Mouse (Mus musculus): ENCODE measurements at regions not wholly inside any gene's neighbourhood (a gene's known extent, or its start where the extent isn't known, plus 50 kb on each side); places are given as distances from the start of the nearest gene placed in this dataset.
A peak's percentile ranks its signal among the peaks of the same experiment; 100 is the strongest.

GRCm38 (mm10) chr14:25213056-25213455 is 245.9 kb upstream of the Zmiz1 start:
- no peaks in the 10 kb centered on the region for H3K27me3 ChIP-seq (replicated peaks; ENCODE audit: control insufficient read depth, insufficient read depth, low read length)
- H3K9ac ChIP-seq (replicated peaks; ENCODE audit: low read depth, low read length): no peak overlapping the region
- no peak overlapping the region for H3K27ac ChIP-seq (ENCODE audit: low read length)
- no peaks in the 10 kb centered on the region for H3K9me3 ChIP-seq (ENCODE audit: control insufficient read depth, low read length)
- no peak overlapping the region for H3K4me2 ChIP-seq (ENCODE audit: low read length)
- H3K4me1 ChIP-seq (replicated peaks; ENCODE audit: control insufficient read depth, insufficient read depth, low read length): no peaks in the 10 kb centered on the region; the same call in 1 of the 2 replicates
- H3K4me3 ChIP-seq (replicated peaks; ENCODE audit: low read length): no peak overlapping the region
- no peaks in the 10 kb centered on the region for H3K36me3 ChIP-seq (ENCODE audit: control insufficient read depth, insufficient read depth)
- WGBS: 70% methylated on average over 6 of the region's 6 CpGs
- no peak for ATAC-seq

DNA sequence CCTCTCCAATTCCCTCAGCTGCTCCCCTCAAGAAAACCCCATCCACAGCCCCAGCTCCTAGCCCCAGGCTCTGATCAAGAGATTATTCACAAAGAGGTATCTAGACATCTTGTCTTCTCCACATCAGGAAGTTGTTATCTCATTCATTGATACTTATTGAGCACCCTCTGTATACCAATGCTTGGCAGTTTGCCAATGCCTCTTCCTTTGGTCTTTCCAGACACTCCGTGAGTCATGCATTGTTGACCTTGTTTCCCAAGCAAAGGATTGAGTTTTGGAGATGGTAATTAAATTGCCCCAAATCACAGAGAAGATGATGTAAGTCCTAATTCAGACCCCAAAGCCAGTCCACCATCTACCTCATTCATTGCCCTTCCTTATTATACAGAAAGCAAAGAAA is 235.9 kb upstream of the Zmiz1 start:
- WGBS: 33% methylated on average over 1 of the region's 1 CpGs
- no peaks in the 10 kb centered on the region for H3K36me3 ChIP-seq (ENCODE audit: control insufficient read depth, insufficient read depth)
- H3K4me2 ChIP-seq (ENCODE audit: low read length): no peak overlapping the region
- ATAC-seq: no peak
- H3K9me3 ChIP-seq (ENCODE audit: control insufficient read depth, low read length): no peaks in the 10 kb centered on the region
- no peaks in the 10 kb centered on the region for H3K27me3 ChIP-seq (replicated peaks; ENCODE audit: control insufficient read depth, insufficient read depth, low read length)
- H3K4me1 ChIP-seq (replicated peaks; ENCODE audit: control insufficient read depth, insufficient read depth, low read length): peaks cover 31% of the 10 kb centered on the region
- H3K4me3 ChIP-seq (replicated peaks; ENCODE audit: low read length): no peak overlapping the region
- no peak overlapping the region for H3K27ac ChIP-seq (ENCODE audit: low read length)
- no peak overlapping the region for H3K9ac ChIP-seq (replicated peaks; ENCODE audit: low read depth, low read length)

GRCm38 (mm10) chr14:25225214-25225613 is 233.8 kb upstream of the Zmiz1 start:
- no peak overlapping the region for H3K9ac ChIP-seq (replicated peaks; ENCODE audit: low read depth, low read length)
- H3K27ac ChIP-seq (ENCODE audit: low read length): peak overlapping the region; percentile 90
- H3K27me3 ChIP-seq (replicated peaks; ENCODE audit: control insufficient read depth, insufficient read depth, low read length): no peaks in the 10 kb centered on the region
- peaks cover 42% of the 10 kb centered on the region for H3K4me1 ChIP-seq (replicated peaks; ENCODE audit: control insufficient read depth, insufficient read depth, low read length)
- H3K4me2 ChIP-seq (ENCODE audit: low read length): no peak overlapping the region
- no peak overlapping the region for H3K4me3 ChIP-seq (replicated peaks; ENCODE audit: low read length)
- ATAC-seq: no peak
- no peaks in the 10 kb centered on the region for H3K36me3 ChIP-seq (ENCODE audit: control insufficient read depth, insufficient read depth)
- WGBS: 60% methylated on average over 3 of the region's 3 CpGs
- no peaks in the 10 kb centered on the region for H3K9me3 ChIP-seq (ENCODE audit: control insufficient read depth, low read length)

DNA sequence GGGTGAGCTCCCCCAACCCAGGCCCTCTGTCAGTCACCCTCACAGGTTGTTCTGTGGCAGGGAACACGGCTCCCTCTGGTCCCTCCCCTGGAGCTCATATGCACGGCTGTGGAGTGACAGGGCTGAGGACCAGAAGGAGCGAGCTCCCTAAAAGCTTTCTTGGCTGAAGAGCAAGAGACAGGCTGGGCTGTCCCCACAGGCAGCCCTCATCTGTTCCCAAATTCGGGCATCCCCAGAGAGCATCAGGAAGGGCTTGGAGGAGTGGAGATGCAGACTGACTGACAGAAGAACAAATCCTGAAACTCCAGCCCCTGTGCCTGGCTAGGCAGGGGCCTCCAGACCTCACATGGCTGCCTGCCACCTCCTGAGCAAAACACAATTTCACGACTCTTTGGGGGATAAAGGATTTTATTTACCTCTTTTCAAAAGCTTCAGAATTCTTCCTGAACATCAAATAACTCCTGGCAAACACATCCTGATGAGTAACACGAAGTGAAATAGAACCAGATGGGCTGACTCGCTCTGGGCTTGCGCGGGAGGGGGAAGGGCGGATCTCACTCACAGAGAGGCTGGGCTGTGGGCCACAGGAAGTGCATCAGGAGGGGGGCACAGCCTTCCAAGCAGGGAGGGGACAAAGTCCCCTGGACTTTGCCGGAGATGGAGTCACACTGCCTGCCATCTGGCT is 232.7 kb upstream of the Zmiz1 start:
- peak; percentile 89 for ATAC-seq
- peaks cover 42% of the 10 kb centered on the region for H3K4me1 ChIP-seq (replicated peaks; ENCODE audit: control insufficient read depth, insufficient read depth, low read length)

DNA sequence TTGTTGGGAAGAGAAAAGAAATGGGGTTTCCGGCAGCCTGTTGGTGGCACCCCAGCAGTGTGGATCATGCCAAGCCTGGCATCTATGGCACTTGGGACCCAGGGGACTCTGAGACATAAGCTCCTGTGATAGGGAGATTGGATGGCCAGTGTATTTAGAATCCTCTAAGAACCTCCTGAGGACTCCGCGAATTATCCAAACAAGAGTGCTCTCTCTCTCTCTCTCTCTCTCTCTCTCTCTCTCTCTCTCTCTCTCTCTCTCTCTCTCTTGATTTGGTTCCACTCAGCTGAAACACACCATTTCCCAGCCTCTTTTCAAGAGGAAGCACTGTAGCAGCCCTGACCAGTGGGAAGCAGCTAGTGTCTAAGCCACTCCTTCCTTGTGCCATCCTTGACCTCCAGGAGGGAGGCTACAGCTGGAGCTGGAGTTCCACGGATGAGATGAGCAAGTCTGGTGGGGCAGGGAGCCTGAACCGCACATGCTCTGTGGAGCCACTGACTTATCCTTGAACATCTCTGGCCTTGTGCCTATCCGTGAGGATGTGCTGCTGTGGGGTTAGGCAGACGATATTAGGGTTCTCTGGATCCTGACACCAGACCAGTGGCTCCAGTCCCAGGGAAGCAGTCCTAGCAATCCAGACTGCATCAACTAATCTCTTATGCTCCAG is 232.0 kb upstream of the Zmiz1 start:
- Histone ChIP-seq H3K27me3 (replicated peaks; ENCODE audit: control insufficient read depth, insufficient read depth, low read length) (no peaks in the 10 kb centered on the region), H3K36me3 (ENCODE audit: control insufficient read depth, insufficient read depth) (no peaks in the 10 kb centered on the region), H3K4me1 (replicated peaks; ENCODE audit: control insufficient read depth, insufficient read depth, low read length) (peaks cover 42% of the 10 kb centered on the region), H3K9ac (replicated peaks; ENCODE audit: low read depth, low read length) (peak overlapping the region; percentile 9; the same call in 1 of the 2 replicates), H3K4me3 (replicated peaks; ENCODE audit: low read length) (no peak overlapping the region), H3K9me3 (ENCODE audit: control insufficient read depth, low read length) (no peaks in the 10 kb centered on the region), H3K27ac (ENCODE audit: low read length) (peak overlapping the region; percentile 90), H3K4me2 (ENCODE audit: low read length) (peak overlapping the region; percentile 10)
- WGBS: 50% methylated on average over 7 of the region's 7 CpGs
- ATAC-seq: 0 out of 2 replicates have a peak, but pooled peaks have one; percentile 8

More for the DNA sequence above, 232.7 kb upstream of the Zmiz1 start:
- Histone ChIP-seq H3K36me3 (ENCODE audit: control insufficient read depth, insufficient read depth) (no peaks in the 10 kb centered on the region), H3K27me3 (replicated peaks; ENCODE audit: control insufficient read depth, insufficient read depth, low read length) (no peaks in the 10 kb centered on the region), H3K4me2 (ENCODE audit: low read length) (peak overlapping the region; percentile 32), H3K27ac (ENCODE audit: low read length) (peak overlapping the region; percentile 90), H3K4me3 (replicated peaks; ENCODE audit: low read length) (no peak overlapping the region), H3K9ac (replicated peaks; ENCODE audit: low read depth, low read length) (peak overlapping the region; percentile 23; the same call in 1 of the 2 replicates), H3K9me3 (ENCODE audit: control insufficient read depth, low read length) (no peaks in the 10 kb centered on the region)
- 2% methylated on average over 11 of the region's 11 CpGs for WGBS

GRCm38 (mm10) chr14:25228321-25229047 is 230.5 kb upstream of the Zmiz1 start:
- Histone ChIP-seq H3K36me3 (ENCODE audit: control insufficient read depth, insufficient read depth) (no peaks in the 10 kb centered on the region), H3K27me3 (replicated peaks; ENCODE audit: control insufficient read depth, insufficient read depth, low read length) (no peaks in the 10 kb centered on the region), H3K4me2 (ENCODE audit: low read length) (no peak overlapping the region), H3K9me3 (ENCODE audit: control insufficient read depth, low read length) (no peaks in the 10 kb centered on the region), H3K9ac (replicated peaks; ENCODE audit: low read depth, low read length) (no peak overlapping the region), H3K4me3 (replicated peaks; ENCODE audit: low read length) (no peak overlapping the region), H3K27ac (ENCODE audit: low read length) (no peak overlapping the region; the same call in 1 of the 2 replicates), H3K4me1 (replicated peaks; ENCODE audit: control insufficient read depth, insufficient read depth, low read length) (peaks cover 42% of the 10 kb centered on the region)
- 84% methylated on average over 13 of the region's 13 CpGs for whole genome bisulfite sequencing
- no peak for ATAC-seq

DNA sequence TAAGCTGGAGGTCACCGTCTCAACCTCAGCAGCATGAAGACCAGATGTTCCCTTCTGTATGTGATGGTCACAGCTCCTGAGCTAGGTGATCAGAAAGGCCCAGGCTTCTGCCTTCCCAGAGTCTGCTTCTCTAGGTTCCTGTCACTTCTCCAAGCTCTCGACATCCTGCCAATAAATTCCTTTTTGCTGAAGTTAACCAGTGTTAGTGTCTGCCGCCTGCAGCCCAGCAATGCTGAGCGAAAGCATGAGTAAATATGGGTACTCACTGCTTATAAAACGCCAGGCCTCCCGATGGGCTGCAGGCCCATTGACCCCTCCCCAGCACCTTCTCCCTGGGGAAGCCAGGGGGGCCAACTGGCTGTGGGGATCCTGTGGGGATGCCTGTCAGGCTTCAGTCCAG is 229.4 kb upstream of the Zmiz1 start:
- H3K36me3 ChIP-seq (ENCODE audit: control insufficient read depth, insufficient read depth): no peaks in the 10 kb centered on the region
- no peaks in the 10 kb centered on the region for H3K9me3 ChIP-seq (ENCODE audit: control insufficient read depth, low read length)
- H3K4me2 ChIP-seq (ENCODE audit: low read length): no peak overlapping the region
- 35% methylated on average over 6 of the region's 6 CpGs for WGBS
- H3K4me1 ChIP-seq (replicated peaks; ENCODE audit: control insufficient read depth, insufficient read depth, low read length): peaks cover 42% of the 10 kb centered on the region
- no peak overlapping the region for H3K4me3 ChIP-seq (replicated peaks; ENCODE audit: low read length)
- H3K27ac ChIP-seq (ENCODE audit: low read length): peak overlapping the region; percentile 65
- H3K9ac ChIP-seq (replicated peaks; ENCODE audit: low read depth, low read length): no peak overlapping the region
- no peak for ATAC-seq
- H3K27me3 ChIP-seq (replicated peaks; ENCODE audit: control insufficient read depth, insufficient read depth, low read length): no peaks in the 10 kb centered on the region

DNA sequence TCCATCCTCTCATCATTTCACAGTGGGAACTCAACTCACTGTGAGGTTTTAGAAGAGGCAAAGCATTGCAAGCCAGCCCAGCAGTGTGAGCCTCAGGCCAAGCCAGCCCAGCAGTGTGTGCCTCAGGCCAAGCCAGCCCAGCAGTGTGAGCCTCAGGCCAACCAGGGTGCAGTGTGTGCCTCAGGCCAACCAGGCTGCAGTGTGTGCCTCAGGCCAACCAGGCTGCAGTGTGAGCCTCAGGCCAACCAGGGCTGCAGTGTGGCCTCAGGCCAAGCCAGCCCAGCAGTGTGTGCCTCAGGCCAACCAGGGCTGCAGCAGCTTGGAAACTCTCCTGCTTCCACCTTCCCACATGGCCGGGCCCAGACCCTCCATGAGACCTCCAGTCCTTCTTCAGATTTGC is 227.1 kb upstream of the Zmiz1 start:
- peaks cover 21% of the 10 kb centered on the region for H3K4me1 ChIP-seq (replicated peaks; ENCODE audit: control insufficient read depth, insufficient read depth, low read length)
- H3K9me3 ChIP-seq (ENCODE audit: control insufficient read depth, low read length): no peaks in the 10 kb centered on the region
- no peaks in the 10 kb centered on the region for H3K36me3 ChIP-seq (ENCODE audit: control insufficient read depth, insufficient read depth)
- peak; percentile 53 for ATAC-seq
- no peak overlapping the region for H3K9ac ChIP-seq (replicated peaks; ENCODE audit: low read depth, low read length)
- H3K27ac ChIP-seq (ENCODE audit: low read length): no peak overlapping the region
- WGBS: 75% methylated on average over 1 of the region's 1 CpGs
- no peaks in the 10 kb centered on the region for H3K27me3 ChIP-seq (replicated peaks; ENCODE audit: control insufficient read depth, insufficient read depth, low read length)
- no peak overlapping the region for H3K4me2 ChIP-seq (ENCODE audit: low read length)
- H3K4me3 ChIP-seq (replicated peaks; ENCODE audit: low read length): no peak overlapping the region

GRCm38 (mm10) chr14:25236421-25236973 is 222.5 kb upstream of the Zmiz1 start:
- no peak overlapping the region for H3K27ac ChIP-seq (ENCODE audit: low read length)
- 82% methylated on average over 13 of the region's 13 CpGs for WGBS
- ATAC-seq: 0 out of 2 replicates have a peak, but pooled peaks have one; percentile 40

More at GRCm38 (mm10) chr14:25236421-25236973, 222.5 kb upstream of the Zmiz1 start:
- H3K36me3 ChIP-seq (ENCODE audit: control insufficient read depth, insufficient read depth): no peaks in the 10 kb centered on the region
- no peak overlapping the region for H3K4me3 ChIP-seq (replicated peaks; ENCODE audit: low read length)
- no peak overlapping the region for H3K9ac ChIP-seq (replicated peaks; ENCODE audit: low read depth, low read length)
- no peaks in the 10 kb centered on the region for H3K9me3 ChIP-seq (ENCODE audit: control insufficient read depth, low read length)
- H3K4me1 ChIP-seq (replicated peaks; ENCODE audit: control insufficient read depth, insufficient read depth, low read length): no peaks in the 10 kb centered on the region; the same call in 1 of the 2 replicates
- no peak overlapping the region for H3K4me2 ChIP-seq (ENCODE audit: low read length)
- no peaks in the 10 kb centered on the region for H3K27me3 ChIP-seq (replicated peaks; ENCODE audit: control insufficient read depth, insufficient read depth, low read length)

All from forebrain, embryonic 16.5 days (tissue).